Mouse (Mus musculus) heart, postnatal 10 days (tissue): ENCODE results near the gene Mybbp1a. TPM values are rescaled to one million over a fixed set of nuclear protein-coding genes. Genes with fewer than 3 reads are reported as not detected.

Source experiments
- DNase-seq, 2 experiments: peaks; one replicate each; pipeline ENCODE4 v3.0.0; 2021
- intact Hi-C: fragments of 180-260 bp; cut with DNase I; formaldehyde crosslinking; loops from one replicate; pipeline ENCODE4 v1.15.1; 2025
- total RNA-seq, 2 experiments: library from RNA; stranded (reverse); gene quantifications; 2 replicates each; pipeline ENCODE4 v1.2.3; 2021

Gene Mybbp1a
- 10 to 100 TPM; 47.0 to 50.0 TPM for total RNA-seq

- intact Hi-C loops: no loop called here
- DNase-seq: peak; percentile 99 to 100
Measured at GRCm38 (mm10) chr11:72440965-72441664, at the start of gene Mybbp1a. Gene Mybbp1a, plus strand, starts transcription at chr11:72441355.

GRCm38 (mm10) chr11:72393243-72393642, 47.9 kb upstream of the Mybbp1a start:
- DNase-seq: no peak
- intact Hi-C loops: no loop called here

- peak; percentile 78 for DNase-seq
- intact Hi-C loops: no loop called here
Measured at GRCm38 (mm10) chr11:72393669-72394068, 47.5 kb upstream of the Mybbp1a start.

DNA sequence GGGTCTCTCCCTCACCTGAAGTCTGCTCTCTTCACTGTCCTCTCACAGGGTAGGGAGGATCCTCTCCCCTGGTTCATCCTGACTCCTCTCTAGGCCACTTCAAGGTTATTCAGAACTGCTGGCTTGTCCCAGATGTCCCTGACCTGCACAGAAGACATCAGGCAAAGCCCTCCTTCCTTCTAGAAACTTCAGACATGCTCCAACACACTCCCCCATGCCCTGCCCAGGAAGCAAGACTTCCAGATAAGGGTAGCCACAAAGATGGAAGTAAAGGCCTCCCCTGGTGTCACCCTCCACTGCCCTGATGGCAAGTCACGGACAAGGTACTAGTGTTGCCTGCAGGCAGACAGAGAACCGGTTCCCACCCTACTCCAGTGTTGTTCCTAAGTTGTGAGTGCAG, 46.5 kb upstream of the Mybbp1a start:
- DNase-seq: no peak
- intact Hi-C loops: no loop called here

- intact Hi-C loops: loop anchor here (2.0 kb wide), 1 partner anchor 15 kb away; the partner anchor contains the start of gene Smtnl2
- DNase-seq: no peak
Measured at GRCm38 (mm10) chr11:72395652-72396051, 45.5 kb upstream of the Mybbp1a start.

DNA sequence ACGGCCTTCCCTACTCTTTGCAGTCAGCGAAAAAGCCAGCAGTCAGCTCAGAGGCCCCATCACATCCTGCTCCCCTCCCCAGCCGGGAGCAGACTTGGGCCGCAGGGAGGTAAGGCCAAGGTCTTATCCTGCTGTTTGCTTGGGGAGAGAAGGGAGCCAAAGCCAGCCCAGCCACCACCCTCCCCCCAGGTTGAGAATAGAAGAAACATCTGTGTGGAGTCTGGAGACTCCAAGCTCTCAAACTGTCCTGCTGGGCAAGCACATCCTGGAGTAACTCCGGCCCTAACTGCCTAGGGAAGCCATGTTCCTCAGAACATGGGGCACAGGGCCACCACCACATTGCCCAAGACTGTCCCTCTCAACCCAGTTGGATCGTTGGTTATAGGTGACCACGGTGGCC, 44.5 kb upstream of the Mybbp1a start:
- intact Hi-C loops: loop anchor here (2.0 kb wide), 1 partner anchor 14 kb away; the partner anchor contains the start of gene Smtnl2
- DNase-seq: peak; percentile 69 to 74

DNA sequence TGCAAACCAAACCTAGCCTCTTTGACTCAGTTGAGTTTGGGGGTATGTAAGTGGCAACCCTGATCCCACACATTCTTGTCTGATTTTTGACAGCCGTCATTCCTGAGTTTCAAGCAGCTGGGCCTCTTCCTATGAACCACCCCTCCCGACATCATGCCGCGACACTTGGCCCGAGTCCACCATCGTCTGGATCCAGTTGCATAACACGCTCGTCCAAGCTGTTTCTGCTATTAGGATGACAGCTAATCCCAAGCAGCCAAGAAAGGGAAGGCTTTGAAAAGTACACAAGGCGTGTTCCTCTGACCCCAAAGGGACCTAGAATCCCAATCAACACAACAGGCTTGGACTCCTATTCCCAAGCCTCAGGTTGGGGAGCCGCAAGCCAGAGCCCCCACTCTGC, 44.1 kb upstream of the Mybbp1a start:
- intact Hi-C loops: loop anchor here (2.0 kb wide), 1 partner anchor 14 kb away; the partner anchor contains the start of gene Smtnl2
- DNase-seq: peak; percentile 93 to 95

- DNase-seq: no peak
- intact Hi-C loops: loop anchor here (2.0 kb wide), 1 partner anchor 13 kb away; the partner anchor contains the start of gene Smtnl2
Measured at GRCm38 (mm10) chr11:72397811-72398525, 43.2 kb upstream of the Mybbp1a start.

DNA sequence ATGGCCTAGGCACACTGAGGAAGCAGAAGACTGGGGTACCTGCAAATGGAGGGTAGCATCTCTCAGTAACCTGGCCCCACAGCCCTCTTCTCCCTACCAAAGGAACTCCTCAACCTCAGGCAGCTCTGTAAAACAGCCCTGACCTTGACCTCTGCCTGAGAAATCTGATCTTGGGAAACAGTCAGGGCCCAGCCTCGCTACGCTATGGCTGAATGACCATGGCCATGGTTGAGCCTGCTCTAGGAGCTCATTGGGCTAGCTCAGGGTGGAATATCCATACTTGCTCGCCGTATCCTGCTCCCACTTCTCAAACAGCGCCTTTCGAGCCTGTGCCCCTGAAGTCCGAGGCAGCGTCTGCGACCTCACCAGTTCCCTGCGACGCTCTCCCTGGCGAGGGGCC, 40.1 kb upstream of the Mybbp1a start:
- intact Hi-C loops: no loop called here
- no peak for DNase-seq

DNA sequence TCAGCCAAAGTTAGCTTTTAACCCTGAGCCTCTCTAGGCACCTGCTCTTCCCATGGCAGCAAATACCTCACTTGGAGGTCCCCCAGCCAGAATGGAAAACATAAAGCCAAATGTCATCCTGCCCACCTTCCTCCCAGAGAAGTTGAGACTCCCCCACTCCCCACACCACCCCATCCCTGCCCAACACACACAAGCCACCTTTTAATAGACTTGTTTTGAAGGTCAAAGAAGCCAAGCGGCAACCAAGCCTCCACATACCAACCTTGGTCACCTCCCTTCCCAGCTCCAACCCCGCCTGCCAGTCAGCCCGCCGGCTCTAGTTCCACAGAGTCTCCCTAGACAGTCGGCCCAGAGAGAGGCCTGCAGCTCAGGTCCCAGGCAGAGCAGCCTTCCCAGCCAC, 39.1 kb upstream of the Mybbp1a start:
- DNase-seq: no peak
- intact Hi-C loops: no loop called here

- intact Hi-C loops: no loop called here
- no peak for DNase-seq
Measured at GRCm38 (mm10) chr11:72402969-72403368, 38.2 kb upstream of the Mybbp1a start.

DNA sequence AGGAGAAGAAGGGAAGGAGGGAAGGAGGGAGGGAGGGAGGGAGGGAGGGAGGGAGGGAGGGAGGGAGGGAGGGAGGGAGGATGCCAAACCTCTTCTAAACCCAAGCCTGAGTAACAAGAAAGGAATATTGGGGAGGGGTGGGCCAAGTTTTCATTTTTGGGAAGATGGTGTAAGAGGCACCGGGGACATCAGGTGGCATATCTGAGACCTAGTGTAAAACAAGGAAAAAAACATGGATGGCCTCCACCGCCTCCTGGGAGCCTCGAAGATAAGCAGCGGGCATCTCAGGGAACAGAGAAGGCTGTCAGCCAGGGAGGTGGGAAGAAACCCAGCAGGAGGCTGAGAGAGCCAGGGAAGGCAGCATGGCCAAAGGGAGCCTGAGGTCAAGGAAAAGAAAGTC, 35.6 kb upstream of the Mybbp1a start:
- no peak for DNase-seq
- intact Hi-C loops: no loop called here

DNA sequence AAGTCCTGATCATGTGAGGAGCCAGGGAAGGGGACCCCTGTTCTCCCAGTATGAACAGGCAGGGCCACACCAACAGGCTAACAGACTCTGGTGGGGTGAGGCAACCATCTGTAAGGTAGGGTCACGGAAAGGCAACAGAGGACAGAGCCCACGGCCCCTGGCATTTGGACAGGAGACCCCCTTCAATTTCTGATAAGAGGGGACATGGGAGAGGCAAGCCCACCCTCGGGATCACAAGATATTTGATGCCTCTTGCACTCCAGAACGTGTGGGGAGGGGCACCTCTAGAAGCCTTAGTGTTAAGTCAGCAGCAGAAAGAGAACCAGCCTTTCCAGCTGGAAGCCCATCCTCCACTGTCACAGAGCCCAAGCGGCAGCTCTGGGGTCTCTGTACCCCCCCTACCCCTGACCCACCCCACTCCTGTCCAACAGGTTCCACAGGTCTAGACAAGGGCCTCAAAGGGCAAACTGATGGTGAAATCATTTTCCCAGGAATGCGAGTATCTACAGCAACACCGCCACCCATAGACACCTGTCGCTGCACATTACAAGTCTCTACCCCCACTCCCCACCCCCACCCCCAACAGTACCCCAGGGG, 35.0 kb upstream of the Mybbp1a start:
- intact Hi-C loops: no loop called here
- no peak for DNase-seq

GRCm38 (mm10) chr11:72407081-72407480, 34.1 kb upstream of the Mybbp1a start:
- DNase-seq: no peak
- intact Hi-C loops: loop anchor here (1.0 kb wide), 1 partner anchor 21 kb away; no protein-coding TSS in a partner anchor

DNA sequence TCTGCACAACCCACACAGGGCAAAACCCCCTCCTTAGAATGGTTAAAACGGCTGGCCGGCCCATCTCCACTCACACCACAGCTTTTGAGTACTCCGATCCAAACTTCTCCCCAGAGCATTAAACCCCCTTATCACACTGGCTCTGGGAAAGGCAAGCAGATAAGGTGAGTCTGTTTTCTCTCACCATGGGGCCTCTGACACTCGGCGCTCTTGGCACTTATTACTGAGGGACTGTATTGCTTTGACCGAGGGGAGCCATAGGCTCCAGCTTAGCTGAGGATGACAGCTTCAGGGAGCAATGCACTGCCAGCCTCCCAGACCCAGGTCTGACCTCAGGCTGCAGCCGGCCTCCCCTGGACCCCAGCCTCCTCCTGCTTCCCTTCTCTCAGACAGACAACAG, 33.6 kb upstream of the Mybbp1a start:
- intact Hi-C loops: loop anchor here (1.0 kb wide), 1 partner anchor 21 kb away; no protein-coding TSS in a partner anchor
- DNase-seq: peak; percentile 76 to 79

DNA sequence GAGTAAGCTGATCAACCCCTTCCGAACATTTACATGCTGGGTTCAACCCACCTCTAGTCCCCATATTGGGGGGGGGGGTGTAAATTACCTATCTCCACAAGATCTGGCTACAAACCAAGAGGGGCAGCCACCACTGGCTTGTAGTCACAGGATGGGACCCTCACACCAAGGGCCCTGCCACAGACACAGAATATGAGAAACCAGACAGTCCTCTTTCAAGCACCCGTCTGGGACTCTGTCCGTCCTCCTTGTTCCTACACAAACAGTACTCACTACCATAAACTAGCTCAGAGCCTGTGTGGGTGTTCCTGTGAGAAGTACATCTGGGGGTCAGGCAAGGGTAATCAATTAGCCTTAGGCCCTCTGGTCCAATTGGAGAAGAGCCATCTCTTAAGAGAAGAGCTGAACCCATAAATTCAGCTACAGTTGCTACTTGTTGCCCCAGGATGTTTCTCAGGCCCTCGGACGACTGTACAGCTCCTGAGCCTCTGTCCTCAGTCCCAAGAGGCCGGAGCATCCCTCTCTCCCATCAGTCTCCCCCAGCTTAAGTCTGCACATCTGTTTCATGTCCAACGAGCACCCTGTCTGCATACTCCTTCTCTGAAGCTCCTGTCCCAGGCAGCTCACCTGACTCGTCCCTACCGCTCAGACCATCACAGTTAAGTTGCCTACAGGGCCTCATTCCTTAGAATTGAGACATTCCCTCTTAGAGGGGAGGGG, 32.5 kb upstream of the Mybbp1a start:
- intact Hi-C loops: no loop called here
- no peak for DNase-seq

- intact Hi-C loops: loop anchor here (2.0 kb wide), 1 partner anchor 13 kb away; no protein-coding TSS in a partner anchor
- DNase-seq: no peak
Measured at GRCm38 (mm10) chr11:72409649-72410385, 31.3 kb upstream of the Mybbp1a start.

DNA sequence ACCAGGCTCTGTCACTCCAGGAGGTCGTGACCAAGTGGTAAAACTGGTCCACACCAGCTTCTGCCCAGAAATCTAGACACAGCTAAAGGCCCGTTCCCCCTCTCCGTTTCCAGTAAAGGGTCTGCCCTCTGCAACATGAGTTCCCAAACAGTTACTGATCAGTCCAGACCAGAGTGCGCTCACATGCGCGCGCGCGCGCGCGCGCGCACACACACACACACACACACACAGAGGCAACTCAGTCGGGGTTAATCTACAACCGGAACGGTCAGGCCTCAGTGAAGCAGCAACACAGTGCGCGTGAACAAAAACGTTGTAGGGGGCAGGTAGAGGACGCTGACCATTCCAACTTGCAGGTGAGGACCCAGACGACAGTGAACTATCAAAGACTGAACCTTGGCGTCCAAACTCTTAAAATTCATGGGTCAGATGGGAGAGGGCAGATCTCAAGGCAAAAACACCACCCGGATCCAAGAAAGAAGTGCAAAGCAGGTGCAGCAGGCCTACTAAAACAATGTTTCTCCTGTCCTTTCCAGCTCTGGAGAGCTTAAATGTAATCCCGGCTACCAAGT, 30.5 kb upstream of the Mybbp1a start:
- intact Hi-C loops: loop anchor here (1.0 to 2.0 kb wide), 2 partner anchors 14 to 18 kb away; no protein-coding TSS in a partner anchor
- DNase-seq: no peak

DNA sequence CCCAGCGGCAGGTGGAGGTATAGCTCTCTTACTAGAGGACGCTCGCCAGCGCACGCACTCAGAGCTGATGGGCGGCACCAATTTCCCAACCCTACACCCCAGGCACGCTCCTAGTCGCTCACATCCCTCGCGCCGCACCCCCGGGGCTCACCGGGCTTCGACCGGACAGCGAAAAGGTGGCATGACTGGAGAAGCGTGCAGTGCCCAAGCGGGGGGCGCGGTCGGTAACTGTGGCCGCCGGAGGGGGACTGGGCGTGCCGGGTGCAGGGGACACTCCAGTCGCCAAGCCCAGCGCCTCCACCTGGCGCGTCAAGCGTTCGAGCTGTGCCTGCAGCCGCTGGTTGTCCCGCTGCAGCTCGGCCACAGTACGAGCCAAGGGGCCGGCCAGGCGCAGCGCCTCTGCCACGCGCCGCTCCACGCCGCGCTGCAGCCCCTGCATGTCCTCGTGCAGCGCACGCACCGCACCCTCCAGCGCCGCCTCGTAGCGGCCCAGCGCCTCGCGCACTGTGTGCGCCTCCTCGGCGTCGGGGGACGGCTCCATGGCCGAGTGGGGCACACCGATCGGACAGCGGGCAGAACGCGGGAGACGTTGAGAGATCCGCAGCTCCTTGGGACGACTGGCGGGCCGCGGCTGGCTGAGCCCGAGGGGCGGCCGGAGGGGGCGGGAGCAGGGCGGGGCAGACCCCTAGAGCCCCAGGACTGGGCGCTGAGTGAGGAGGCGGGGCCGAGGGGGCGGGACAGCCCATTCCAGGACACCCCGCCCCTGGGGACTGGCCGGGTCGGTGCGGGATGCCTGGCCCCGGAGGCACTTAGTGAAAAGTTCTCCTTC, 29.8 kb upstream of the Mybbp1a start, which contains the start of gene Smtnl2:
Gene Smtnl2, minus strand, starts transcription at position 621 of the 829 bp plus-strand sequence.
- intact Hi-C loops: loop anchor here (1.0 to 2.0 kb wide), 2 partner anchors 15 to 17 kb away; no protein-coding TSS in a partner anchor
- DNase-seq: peak; percentile 93 to 95
